Mouse (Mus musculus): ENCODE results near the gene Frs3.
A peak's percentile ranks its signal among the peaks of the same experiment; 100 is the strongest.

The Frs3 gene

GRCm38 (mm10) chr17:47735553-47736100, 46.8 kb downstream of the Frs3 start:
- no peak for DNase-seq (ENCODE audit: low spot score in 2 of 2)

DNA sequence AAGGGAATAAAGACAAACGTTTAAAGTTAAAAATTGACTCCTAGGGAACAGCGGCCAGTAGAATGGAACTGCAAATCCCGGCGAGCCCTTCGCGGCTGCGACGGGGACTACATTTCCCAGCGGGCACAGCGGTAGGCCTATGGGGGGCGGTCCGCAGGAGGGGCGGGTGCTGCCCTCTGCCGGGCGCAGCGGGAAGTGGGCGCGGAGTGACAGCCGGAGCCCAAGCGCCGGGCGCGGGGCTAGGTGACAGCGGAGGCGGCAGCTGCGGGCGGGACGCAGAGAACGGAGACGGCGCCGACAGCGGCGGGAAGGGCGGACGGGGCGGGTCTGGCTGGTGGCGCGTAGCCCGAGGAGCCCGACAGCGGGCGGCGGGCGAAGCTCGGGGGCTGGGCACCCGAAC, 48.0 kb downstream of the Frs3 start, which contains the start of gene Tfeb:
TSS of gene Tfeb (plus strand) at position 175 of the 400 bp plus-strand sequence.
- DNase-seq (ENCODE audit: low spot score in 2 of 2), result peak; percentile 95 to 97

DNA sequence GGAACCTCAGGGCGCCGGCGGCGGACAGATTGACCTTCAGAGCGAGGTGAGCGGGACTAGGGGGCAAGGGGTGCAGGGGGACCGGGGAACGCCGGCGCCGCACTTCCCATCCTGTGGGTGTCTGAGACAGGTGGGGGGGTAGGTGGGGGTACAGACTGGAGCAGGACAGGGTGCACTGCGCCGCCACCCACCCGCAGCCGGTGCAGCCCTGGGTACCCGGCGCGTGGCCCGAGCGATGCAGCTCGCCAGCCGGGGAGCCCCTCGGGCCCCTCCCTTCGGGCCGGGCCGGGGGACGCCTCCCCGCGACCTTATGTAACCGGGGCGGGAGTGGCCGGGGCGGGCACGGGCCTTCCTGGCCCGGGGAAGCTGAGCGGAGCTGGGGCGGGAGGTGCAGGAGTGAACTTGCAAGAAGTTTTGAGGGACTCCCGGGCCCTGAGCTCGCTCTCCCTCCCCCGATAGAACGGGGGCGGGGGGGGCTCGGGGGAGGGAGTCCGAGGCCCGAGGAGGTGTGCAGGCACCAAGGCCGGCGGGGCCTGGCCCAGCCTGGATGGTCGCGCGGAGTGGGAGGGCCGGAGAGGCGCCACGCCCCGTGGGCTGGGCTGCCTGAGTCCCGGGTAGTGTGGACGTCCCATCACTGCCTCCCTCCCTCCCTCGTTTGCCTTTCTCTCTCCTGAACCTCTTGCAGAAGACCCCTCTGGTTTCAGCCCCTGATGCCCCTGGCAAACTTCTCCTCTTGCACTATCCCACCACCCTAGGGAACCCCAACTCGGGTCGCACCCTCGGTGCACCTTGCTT, 48.6 kb downstream of the Frs3 start:
- DNase-seq (ENCODE audit: low spot score in 2 of 2), result peak; percentile 81

DNA sequence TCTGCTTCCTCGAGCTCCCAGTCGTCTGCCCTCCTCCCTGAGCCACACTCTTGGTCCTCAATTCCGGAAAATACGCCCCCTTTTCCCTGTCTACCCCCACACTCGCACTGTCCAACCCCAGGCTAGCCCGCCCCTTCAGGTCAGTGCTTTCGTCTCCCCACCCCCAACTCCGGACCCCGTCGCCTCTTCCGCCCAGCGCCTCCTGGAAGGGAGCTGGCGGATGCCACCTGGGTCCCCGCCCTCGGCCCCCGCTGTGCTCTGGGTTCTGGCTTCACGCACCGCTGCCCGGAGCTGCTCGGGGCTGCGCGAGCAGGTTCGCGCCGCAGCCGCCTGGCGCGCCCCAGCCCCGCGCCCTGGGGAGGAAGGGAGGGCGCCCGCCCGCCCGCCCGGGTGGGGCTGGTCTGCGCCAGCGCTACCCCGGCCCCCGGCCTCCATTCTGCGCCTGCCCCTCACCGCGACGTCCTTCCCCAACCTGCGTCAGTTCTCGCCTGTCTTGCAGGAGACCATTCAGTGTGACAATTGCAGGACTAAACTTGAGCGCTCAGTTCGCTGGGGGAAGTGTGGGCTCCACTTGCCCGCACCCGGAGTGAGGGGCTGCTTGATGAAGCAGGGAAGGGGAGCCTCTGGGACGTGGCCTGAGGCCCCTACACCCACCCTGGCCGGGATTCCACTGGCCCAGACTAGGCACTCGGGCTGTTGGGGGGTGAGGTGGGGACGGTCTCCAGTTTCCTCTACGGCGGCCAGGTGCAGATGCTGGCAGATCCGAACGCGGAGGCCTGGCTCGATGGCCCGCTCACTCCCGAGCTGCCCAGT, 49.4 kb downstream of the Frs3 start:
- no peak for DNase-seq (ENCODE audit: low spot score in 2 of 2)

DNA sequence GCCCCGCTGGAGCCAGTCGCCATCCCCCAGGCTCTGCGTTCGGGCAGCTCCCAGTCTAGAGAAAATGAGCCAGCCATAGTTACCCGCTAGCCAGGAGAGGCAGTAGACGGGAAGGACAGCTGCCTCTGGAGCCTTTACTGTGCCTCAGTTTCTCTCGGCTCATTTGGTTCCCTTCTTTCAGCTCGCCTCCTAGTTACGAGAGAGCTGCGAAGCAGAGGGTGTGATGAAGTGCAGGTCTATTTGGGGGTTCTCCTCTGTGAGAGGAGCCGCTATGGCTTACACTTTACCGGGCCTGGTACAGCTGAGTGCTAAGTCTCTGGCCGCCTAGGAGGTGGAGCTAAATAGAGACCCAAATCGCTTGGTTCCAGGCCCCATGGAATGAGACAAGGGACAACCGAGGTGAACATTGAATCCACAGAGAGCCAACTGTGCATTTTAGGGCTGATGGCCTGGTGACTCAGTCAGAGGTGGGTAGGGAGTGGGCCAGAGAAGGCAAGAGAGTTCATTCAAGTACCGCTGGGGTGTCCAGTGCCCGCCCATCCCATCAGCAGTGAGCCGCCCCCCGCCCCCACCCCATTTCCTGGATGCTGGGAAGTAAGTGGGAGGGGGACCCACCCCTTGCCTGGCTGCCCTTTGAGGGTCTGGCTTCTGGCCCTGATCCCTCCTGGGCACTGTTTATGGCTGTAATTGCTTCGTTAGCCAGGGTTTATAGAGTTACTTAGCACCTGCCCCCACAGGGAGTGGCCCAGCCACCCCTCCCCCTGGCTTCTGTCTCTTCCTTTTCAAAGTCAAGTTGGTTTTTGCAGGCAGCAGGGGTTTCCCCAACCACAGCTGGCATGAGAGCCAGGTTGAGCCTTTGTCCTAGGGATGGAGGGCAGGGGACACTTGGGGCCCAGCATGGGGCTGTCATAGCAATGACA, 50.3 kb downstream of the Frs3 start:
- DNase-seq (ENCODE audit: low spot score in 2 of 2), result no peak

- no peak for DNase-seq (ENCODE audit: low spot score in 2 of 2)
These were observed 51.4 kb downstream of the Frs3 start for GRCm38 (mm10) chr17:47740186-47740585.

DNA sequence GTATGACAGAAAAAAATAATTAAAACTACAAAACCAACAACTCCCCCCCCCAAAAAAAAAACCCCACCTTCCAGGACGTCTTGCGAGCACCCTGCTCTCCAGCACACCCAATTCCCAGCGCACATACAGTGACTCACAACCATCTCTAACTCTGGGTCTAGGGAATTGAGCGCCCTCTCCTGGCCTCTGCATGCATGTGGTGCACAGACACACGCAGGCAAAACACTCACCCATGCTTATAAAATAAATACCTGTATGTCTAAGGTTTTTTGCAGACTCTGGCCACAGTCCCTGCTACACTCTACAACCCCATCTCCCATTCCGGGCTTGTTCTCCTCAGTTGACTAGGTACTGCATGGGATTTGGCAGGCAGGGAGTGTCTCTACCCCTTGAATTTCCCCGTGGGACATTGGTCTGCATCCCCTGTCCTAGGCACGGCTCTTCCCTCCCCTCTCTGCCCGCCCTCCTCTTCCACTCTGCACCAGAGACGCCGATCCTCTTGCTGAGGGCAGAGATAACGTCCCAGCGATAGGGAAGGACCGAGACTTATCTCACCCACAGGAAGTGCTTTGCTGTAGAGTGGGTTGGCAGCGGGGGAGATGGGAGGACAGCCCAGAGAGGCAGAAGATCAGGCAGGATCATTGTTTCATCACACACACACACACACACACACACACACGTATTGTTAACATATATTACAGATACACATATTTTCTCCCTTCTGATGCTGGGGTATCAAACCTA, 54.3 kb downstream of the Frs3 start:
- no peak for DNase-seq (ENCODE audit: low spot score in 2 of 2)

DNA sequence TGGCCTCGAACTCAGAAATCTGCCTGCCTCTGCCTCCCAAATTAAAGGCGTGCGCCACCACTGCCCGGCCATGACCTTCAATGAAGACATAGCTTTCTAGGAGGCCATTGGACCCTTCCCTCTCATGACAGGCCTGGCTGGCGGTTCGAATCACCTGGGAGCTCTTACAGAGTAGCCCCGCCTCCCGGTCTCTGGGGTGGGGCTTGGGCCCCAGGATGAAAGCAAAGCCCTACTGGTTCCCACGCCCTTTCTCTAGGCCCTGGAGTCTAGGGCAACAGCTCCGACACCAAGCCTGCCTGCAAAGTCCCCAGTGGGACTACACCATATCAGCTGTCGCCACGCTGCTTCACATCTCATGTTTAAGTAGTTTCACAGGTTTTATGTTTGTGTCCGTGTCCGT, 55.3 kb downstream of the Frs3 start:
- DNase-seq (ENCODE audit: low spot score in 2 of 2), result no peak

DNA sequence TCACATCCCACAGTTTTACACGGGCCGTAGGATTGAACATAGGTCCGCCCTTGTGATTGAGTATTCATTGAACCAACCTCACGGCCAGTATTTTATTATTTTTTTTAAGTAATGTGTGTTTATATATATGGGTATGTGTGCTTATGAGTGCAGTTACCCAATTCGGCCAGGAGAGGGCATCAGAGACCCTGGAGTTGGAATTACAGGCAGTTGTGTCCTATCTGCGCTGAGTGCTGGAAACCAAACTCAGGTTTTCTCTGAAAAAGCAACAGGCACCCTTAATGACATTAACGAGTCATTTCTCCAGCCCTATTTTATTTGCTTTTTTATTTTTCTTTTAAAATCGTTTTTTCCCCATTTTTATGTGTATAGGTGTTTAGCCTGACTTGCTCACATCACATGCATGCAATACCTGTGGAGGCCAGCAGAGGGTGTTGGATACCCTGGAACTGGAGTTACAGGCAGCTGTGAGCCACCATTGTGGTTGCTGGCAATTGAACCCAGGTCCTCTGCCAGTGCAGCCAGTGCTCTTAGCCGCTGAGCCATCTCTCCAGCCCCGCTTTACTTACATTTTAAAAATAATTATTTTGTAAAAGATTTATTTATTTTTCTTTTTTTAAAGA, 56.0 kb downstream of the Frs3 start:
- DNase-seq (ENCODE audit: low spot score in 2 of 2), result no peak

GRCm38 (mm10) chr17:47748791-47749553, 60.1 kb downstream of the Frs3 start:
- no peak for DNase-seq (ENCODE audit: low spot score in 2 of 2)

- DNase-seq (ENCODE audit: low spot score in 2 of 2), result no peak
These were observed 60.8 kb downstream of the Frs3 start for GRCm38 (mm10) chr17:47749626-47750025.

DNA sequence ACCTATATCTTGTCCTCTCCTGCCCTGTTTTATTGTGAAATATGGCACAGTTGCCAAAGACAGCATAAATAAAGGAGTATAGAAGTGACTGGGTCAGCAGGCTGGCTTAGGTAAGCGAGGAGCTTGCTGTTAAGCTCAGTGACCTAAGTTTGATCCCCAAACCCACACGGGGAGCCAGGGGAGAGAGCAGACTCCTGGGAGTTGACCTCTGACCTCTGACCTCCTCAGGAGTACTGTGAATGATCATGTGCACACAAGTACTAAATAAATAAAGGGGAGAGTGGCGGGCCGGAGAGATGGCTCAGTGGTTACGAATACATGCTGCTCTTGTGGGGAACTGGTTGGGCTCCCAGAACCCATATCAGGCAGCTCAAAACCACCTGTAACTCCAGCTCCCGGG, 61.3 kb downstream of the Frs3 start:
- DNase-seq (ENCODE audit: low spot score in 2 of 2), result no peak

DNA sequence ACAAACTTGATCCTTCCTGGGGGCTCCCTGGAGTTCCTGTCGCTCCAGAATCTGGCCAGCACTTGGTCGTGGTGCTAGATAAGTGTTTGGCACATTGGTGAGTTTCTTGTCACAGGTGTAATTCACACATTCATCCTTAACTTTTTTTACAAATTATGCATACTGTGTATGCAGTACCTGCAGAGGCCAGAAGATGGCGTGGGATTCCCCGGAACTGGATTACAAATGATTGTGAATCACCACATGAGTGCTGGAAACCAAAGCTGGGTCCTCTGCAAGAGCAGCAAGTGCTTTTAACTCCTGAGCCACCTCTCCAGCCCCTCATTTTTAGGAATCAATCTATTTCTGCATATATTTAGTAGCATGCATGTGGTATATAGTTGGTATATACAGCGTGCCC, 63.0 kb downstream of the Frs3 start:
- DNase-seq (ENCODE audit: low spot score in 2 of 2), result no peak

DNA sequence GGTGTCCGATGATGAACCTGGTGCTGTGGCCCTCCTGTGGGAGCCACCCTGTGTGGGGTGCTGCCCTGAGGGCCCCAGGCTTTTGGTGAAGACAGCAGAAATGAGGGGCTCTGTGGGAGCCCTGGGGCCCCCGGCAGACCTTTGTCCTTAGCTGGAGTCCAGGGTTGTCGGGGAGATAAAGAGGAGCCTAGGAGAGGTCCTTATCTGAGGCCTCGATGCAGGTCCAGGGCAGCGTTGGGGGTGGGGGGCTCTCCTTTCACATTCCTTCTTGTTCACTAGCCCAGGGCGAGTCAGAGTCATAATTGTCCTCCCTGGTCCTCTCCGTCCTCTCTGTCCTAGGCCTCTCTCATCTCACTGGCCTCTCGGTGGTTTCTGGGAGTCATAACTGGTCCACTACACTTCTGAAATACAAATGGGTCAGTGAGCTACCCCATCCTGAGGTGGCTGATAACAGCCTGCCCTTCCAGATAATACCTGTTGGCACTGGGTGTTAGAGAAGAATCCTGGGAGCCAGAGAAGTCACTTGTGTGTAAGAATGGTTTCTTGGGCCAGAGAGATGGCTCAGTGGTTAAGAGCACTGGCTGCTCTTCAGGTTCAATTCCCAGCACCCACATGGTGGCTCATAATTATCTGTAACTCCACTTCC, 64.4 kb downstream of the Frs3 start:
- no peak for DNase-seq (ENCODE audit: low spot score in 2 of 2)

All from right cerebral cortex, postnatal 10 days (tissue).